Mouse (Mus musculus) liver, embryonic 15.5 days (tissue): Measurements from ENCODE around the gene Scyl3. TPM values are rescaled to one million over a fixed set of nuclear protein-coding genes. Genes with fewer than 3 reads are reported as not detected.

Experiments
- polyA plus RNA-seq: library from polyadenylated mRNA; unstranded; fragments of >200 nt; fragmentation: Nextera tagmentation; extraction: Ambion mirVana; gene quantifications from 2 replicates; pipeline ENCODE4 v1.2.1, GENCODE M21; 2015

Gene Scyl3
- polyA plus RNA-seq, 1 experiment from 2014 or later = 8.4 TPM

Other genes with a start within 250 kb of the Scyl3 start
- gene Mettl11b, start 203.9 kb upstream of the Scyl3 start, polyA plus RNA-seq = 0.13 TPM in 1 of 2 replicates, not detected in the other
- gene Kifap3, start 149.5 kb upstream of the Scyl3 start, polyA plus RNA-seq = 1.9 and 2.0 TPM in 2 replicates
- gene BC055324, start 65.7 kb downstream of the Scyl3 start, polyA plus RNA-seq = 8.7 and 9.6 TPM in 2 replicates
- 4.0 and 4.2 TPM in 2 replicates for gene Mettl18, start 65.8 kb downstream of the Scyl3 start, polyA plus RNA-seq
- 0.05 TPM in 1 of 2 replicates, not detected in the other for gene Sele, start 119.1 kb downstream of the Scyl3 start, polyA plus RNA-seq
- 10.9 and 11.8 TPM in 2 replicates for gene Sell, start 132.9 kb downstream of the Scyl3 start, polyA plus RNA-seq
- 0.60 and 0.61 TPM in 2 replicates for gene Selp, start 186.2 kb downstream of the Scyl3 start, polyA plus RNA-seq
- 11.2 and 13.4 TPM in 2 replicates for gene F5, start 222.7 kb downstream of the Scyl3 start, polyA plus RNA-seq